Mouse (Mus musculus): ENCODE results near the gene Vmn1r184. TPM values are rescaled to one million over a fixed set of nuclear protein-coding genes. Genes with fewer than 3 reads are reported as not detected.
"Not testable (repeated sequence)": the region's sequence is repeated elsewhere in the genome, so short reads cannot be mapped to it uniquely, and the experiment has no call there.

Gene Vmn1r184
- not detected in 2 replicates for polyA plus RNA-seq (2014; fragmentation: Nextera tagmentation; extraction: Ambion mirVana)

DNA sequence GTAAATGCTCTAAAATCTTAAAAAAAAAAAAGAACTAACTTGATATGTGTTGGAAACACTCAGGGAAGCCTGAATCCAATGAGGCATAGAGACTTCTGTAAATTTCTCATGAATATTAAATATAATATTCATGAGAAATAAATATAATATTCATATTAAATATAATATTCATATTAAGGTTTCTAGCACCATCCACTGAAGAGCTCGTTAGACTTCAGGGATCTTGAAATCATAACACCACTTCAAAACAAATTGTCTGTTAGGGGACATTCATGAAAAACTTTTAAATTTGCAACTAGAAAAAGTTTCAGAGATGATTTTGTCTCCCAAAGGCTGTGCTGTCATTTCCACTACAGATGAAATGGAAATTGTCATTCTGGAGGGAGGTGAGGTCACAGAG, at the start of gene Vmn1r184:
Gene Vmn1r184 (plus strand): TSS at position 301 of the 400 bp plus-strand sequence.
- not testable (repeated sequence) for H3K27ac ChIP-seq (replicated peaks; ENCODE audit: low read depth, low read length); ATAC-seq (ENCODE audit: low FRiP score, low TSS enrichment); H3K4me2 ChIP-seq (ENCODE audit: low read length); H3K4me1 ChIP-seq (ENCODE audit: control insufficient read depth, insufficient read depth, low read length); H3K9ac ChIP-seq (replicated peaks; ENCODE audit: low read length); H3K27me3 ChIP-seq (ENCODE audit: control insufficient read depth, insufficient read depth, low read length); DNase-seq; H3K4me3 ChIP-seq (replicated peaks; ENCODE audit: low read depth, low read length); H3K36me3 ChIP-seq (ENCODE audit: control insufficient read depth, insufficient read depth, low read length); H3K9me3 ChIP-seq (ENCODE audit: control insufficient read depth, low read length)
- 73% methylated on average over 1 of the region's 1 CpGs for WGBS

GRCm38 (mm10) chr7:26303429-26304166, 43.5 kb downstream of the Vmn1r184 start:
- 81% methylated on average over 8 of the region's 8 CpGs for WGBS
- not testable (repeated sequence) for H3K27me3 ChIP-seq (ENCODE audit: control insufficient read depth, insufficient read depth, low read length); ATAC-seq (ENCODE audit: low FRiP score, low TSS enrichment); H3K4me2 ChIP-seq (ENCODE audit: low read length); H3K36me3 ChIP-seq (ENCODE audit: control insufficient read depth, insufficient read depth, low read length); H3K4me1 ChIP-seq (ENCODE audit: control insufficient read depth, insufficient read depth, low read length); H3K27ac ChIP-seq (replicated peaks; ENCODE audit: low read depth, low read length); DNase-seq; H3K9ac ChIP-seq (replicated peaks; ENCODE audit: low read length); H3K9me3 ChIP-seq (ENCODE audit: control insufficient read depth, low read length); H3K4me3 ChIP-seq (replicated peaks; ENCODE audit: low read depth, low read length)

GRCm38 (mm10) chr7:26306926-26307325, 46.8 kb downstream of the Vmn1r184 start, which contains the start of gene Cyp2a4:
TSS of gene Cyp2a4 (plus strand) at chr7:26307169.
- H3K9ac ChIP-seq (replicated peaks; ENCODE audit: low read length); H3K9me3 ChIP-seq (ENCODE audit: control insufficient read depth, low read length); H3K4me3 ChIP-seq (replicated peaks; ENCODE audit: low read depth, low read length); H3K36me3 ChIP-seq (ENCODE audit: control insufficient read depth, insufficient read depth, low read length); H3K27me3 ChIP-seq (ENCODE audit: control insufficient read depth, insufficient read depth, low read length); H3K27ac ChIP-seq (replicated peaks; ENCODE audit: low read depth, low read length); H3K4me1 ChIP-seq (ENCODE audit: control insufficient read depth, insufficient read depth, low read length); DNase-seq; H3K4me2 ChIP-seq (ENCODE audit: low read length); ATAC-seq (ENCODE audit: low FRiP score, low TSS enrichment): not testable (repeated sequence)
- 70% methylated on average over 2 of the region's 2 CpGs for whole genome bisulfite sequencing

GRCm38 (mm10) chr7:26311786-26312185, 51.7 kb downstream of the Vmn1r184 start:
- not testable (repeated sequence) for H3K4me3 ChIP-seq (replicated peaks; ENCODE audit: low read depth, low read length); H3K4me1 ChIP-seq (ENCODE audit: control insufficient read depth, insufficient read depth, low read length); H3K36me3 ChIP-seq (ENCODE audit: control insufficient read depth, insufficient read depth, low read length); DNase-seq; ATAC-seq (ENCODE audit: low FRiP score, low TSS enrichment); H3K27me3 ChIP-seq (ENCODE audit: control insufficient read depth, insufficient read depth, low read length); H3K27ac ChIP-seq (replicated peaks; ENCODE audit: low read depth, low read length); H3K4me2 ChIP-seq (ENCODE audit: low read length); H3K9me3 ChIP-seq (ENCODE audit: control insufficient read depth, low read length); H3K9ac ChIP-seq (replicated peaks; ENCODE audit: low read length)
- WGBS = 88% methylated on average over 4 of the region's 4 CpGs

DNA sequence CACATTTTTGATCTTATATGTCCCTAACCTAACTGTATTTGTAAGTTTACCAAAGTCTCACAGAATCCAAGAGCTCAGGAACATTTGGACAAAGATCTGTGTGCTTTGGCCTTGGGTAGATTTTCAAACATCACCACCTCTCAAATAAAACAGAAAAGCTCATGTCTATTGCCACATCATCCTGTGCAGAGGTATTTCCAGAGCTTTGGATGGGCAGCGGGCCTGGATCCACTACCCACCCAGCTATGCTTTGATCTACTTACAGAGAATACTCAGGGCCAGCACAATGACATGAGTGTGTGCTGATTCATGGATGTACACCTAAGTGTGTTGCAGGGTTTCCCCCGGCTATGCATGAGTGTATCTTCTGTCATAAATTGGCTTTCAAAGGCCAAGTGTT, 55.1 kb downstream of the Vmn1r184 start:
- H3K9me3 ChIP-seq (ENCODE audit: control insufficient read depth, low read length); H3K9ac ChIP-seq (replicated peaks; ENCODE audit: low read length); H3K4me1 ChIP-seq (ENCODE audit: control insufficient read depth, insufficient read depth, low read length); H3K27me3 ChIP-seq (ENCODE audit: control insufficient read depth, insufficient read depth, low read length); H3K27ac ChIP-seq (replicated peaks; ENCODE audit: low read depth, low read length); H3K4me3 ChIP-seq (replicated peaks; ENCODE audit: low read depth, low read length); H3K4me2 ChIP-seq (ENCODE audit: low read length); ATAC-seq (ENCODE audit: low FRiP score, low TSS enrichment); H3K36me3 ChIP-seq (ENCODE audit: control insufficient read depth, insufficient read depth, low read length); DNase-seq: not testable (repeated sequence)
- WGBS = 85% methylated on average over 2 of the region's 2 CpGs

DNA sequence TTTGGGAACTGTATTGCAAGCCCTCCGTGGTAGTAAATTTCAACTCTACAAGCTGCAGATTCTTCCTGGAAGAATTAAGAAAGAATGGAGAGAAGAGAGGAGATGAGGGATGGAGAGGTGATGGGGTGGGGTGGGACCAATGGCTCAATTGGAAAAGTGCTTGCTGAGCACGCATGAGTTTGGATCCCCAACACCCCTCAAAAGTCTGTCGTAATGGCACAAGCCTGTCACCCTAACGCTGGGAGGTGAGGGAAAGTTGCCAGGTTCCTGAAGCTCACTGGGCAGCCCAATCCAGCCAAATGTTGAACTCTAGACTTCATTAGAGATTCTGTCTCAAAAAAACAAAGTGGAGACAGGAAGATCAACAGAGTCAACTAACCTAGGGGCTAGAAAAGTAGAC, 55.7 kb downstream of the Vmn1r184 start:
- ATAC-seq (ENCODE audit: low FRiP score, low TSS enrichment); DNase-seq; H3K36me3 ChIP-seq (ENCODE audit: control insufficient read depth, insufficient read depth, low read length); H3K4me2 ChIP-seq (ENCODE audit: low read length); H3K27ac ChIP-seq (replicated peaks; ENCODE audit: low read depth, low read length); H3K9ac ChIP-seq (replicated peaks; ENCODE audit: low read length); H3K4me3 ChIP-seq (replicated peaks; ENCODE audit: low read depth, low read length); H3K4me1 ChIP-seq (ENCODE audit: control insufficient read depth, insufficient read depth, low read length); H3K9me3 ChIP-seq (ENCODE audit: control insufficient read depth, low read length); H3K27me3 ChIP-seq (ENCODE audit: control insufficient read depth, insufficient read depth, low read length): not testable (repeated sequence)
- 86% methylated on average over 4 of the region's 4 CpGs for WGBS

Other genes starting within 250 kb of the Vmn1r184 start
- not detected in 2 replicates for gene Cyp2b13, start 198.8 kb upstream of the Vmn1r184 start, polyA plus RNA-seq (2014; fragmentation: Nextera tagmentation; extraction: Ambion mirVana)
- gene Cyp2b9, start 86.9 kb upstream of the Vmn1r184 start, polyA plus RNA-seq (2014; fragmentation: Nextera tagmentation; extraction: Ambion mirVana) = not detected in 2 replicates
- gene Cyp2a4, start 46.8 kb downstream of the Vmn1r184 start, polyA plus RNA-seq (2014; fragmentation: Nextera tagmentation; extraction: Ambion mirVana) = not detected in 2 replicates
- not detected in 2 replicates for gene Nlrp9c, start 143.4 kb downstream of the Vmn1r184 start, polyA plus RNA-seq (2014; fragmentation: Nextera tagmentation; extraction: Ambion mirVana)
- gene Nlrp4a, start 174.8 kb downstream of the Vmn1r184 start, polyA plus RNA-seq (2014; fragmentation: Nextera tagmentation; extraction: Ambion mirVana) = not detected in 2 replicates